Comparison of ENCODE assay signal across 16 mouse cellular contexts in the genomic region with DNA sequence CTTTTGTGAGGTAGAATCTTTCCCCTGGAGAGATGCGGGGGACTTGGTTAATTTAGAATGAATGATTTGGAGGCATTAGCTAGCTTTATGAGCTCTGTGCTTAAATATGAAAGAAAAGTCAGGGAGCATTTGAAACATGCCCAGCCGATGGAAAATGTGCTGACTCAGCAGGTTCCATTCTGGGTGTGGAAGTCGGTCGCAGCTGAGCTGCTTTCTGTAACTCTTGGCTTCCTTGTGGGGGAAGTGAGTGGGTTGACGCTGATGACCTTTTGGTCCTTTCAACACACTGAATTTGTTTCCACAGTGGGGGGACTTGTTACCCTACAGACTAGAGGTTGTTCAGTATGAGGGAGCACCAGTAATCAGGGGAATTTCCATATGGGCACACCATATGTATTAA. TPM values are rescaled to one million over a fixed set of nuclear protein-coding genes. Genes with fewer than 3 reads are reported as not detected.
DNase-seq lines count a peak whose midpoint lies in the region; ATAC-seq and TF ChIP-seq lines count a peak whose summit lies in the region.
"Had no signal": no experiment of that assay in that cellular context is flagged by ENCODE, and none has a peak within 500 bp of the region (broad histone marks: within the 10 kb centered on the region; RNA-seq: fewer than 3 reads in every experiment).

No protein-coding gene starts in this region.

- H3K36me3 ChIP-seq in hindbrain, postnatal 0 days (ENCODE audit: insufficient read depth, low read length) = no peaks in the 10 kb centered on the region
- no peaks in the 10 kb centered on the region for H3K36me3 ChIP-seq in hindbrain, embryonic 12.5 days
- H3K36me3 ChIP-seq: embryonic facial prominence, embryonic 13.5 days; forebrain, embryonic 15.5 days; limb, embryonic 12.5 days had no signal

- 45% methylated on average over 5 of the region's 5 CpGs for WGBS in hindbrain, postnatal 0 days
- 48% methylated on average over 5 of the region's 5 CpGs for WGBS in hindbrain, embryonic 12.5 days

- H3K27me3 ChIP-seq in hindbrain, postnatal 0 days (ENCODE audit: insufficient read depth, low read length) = no peaks in the 10 kb centered on the region
- H3K27me3 ChIP-seq in hindbrain, embryonic 12.5 days = no peaks in the 10 kb centered on the region
- H3K27me3 ChIP-seq: embryonic facial prominence, embryonic 13.5 days; forebrain, embryonic 15.5 days; limb, embryonic 12.5 days had no signal

- no peaks in the 10 kb centered on the region for H3K9me3 ChIP-seq in hindbrain, postnatal 0 days (ENCODE audit: low read length)
- 0 out of 2 replicates have a peak, but pooled peaks cover 3% of the 10 kb centered on the region for H3K9me3 ChIP-seq in hindbrain, embryonic 12.5 days (replicated peaks)
- H3K9me3 ChIP-seq: embryonic facial prominence, embryonic 13.5 days; forebrain, embryonic 15.5 days; limb, embryonic 12.5 days had no signal

- H3K9ac ChIP-seq in hindbrain, postnatal 0 days (replicated peaks; ENCODE audit: low read length) = no peak overlapping the region
- H3K9ac ChIP-seq in hindbrain, embryonic 12.5 days = no peak overlapping the region
- H3K9ac ChIP-seq: embryonic facial prominence, embryonic 13.5 days; forebrain, embryonic 15.5 days; limb, embryonic 12.5 days had no signal

- DNase-seq in hindbrain, postnatal 0 days (ENCODE audit: low spot score) = peak; percentile 11
- DNase-seq in CD4-positive helper T cell, adult 2 months (ENCODE audit: low read depth, low spot score) = peak; percentile 80
- no peak for DNase-seq in layer of hippocampus, postnatal 36 days
- DNase-seq in adrenal gland, adult 18-20 months (ENCODE audit: low spot score in 2 of 2) = no peak
- DNase-seq: cerebellum, adult 2 months; heart, postnatal 36 days; kidney, adult 8-10 months; thymus, adult 2 months had no signal

- H3K4me2 ChIP-seq in hindbrain, postnatal 0 days (ENCODE audit: low read depth, low read length) = no peak overlapping the region
- no peak overlapping the region for H3K4me2 ChIP-seq in hindbrain, embryonic 12.5 days (replicated peaks)
- H3K4me2 ChIP-seq: embryonic facial prominence, embryonic 13.5 days; forebrain, embryonic 15.5 days; limb, embryonic 12.5 days had no signal

- ATAC-seq in hindbrain, postnatal 0 days = no peak
- no peak for ATAC-seq in hindbrain, embryonic 12.5 days (ENCODE audit: low FRiP score)
- peak; percentile 20 for ATAC-seq in activated CD4-positive, CD25-positive, alpha-beta regulatory T cell, adult 4 months
- ATAC-seq in megakaryocyte, adult 5-6 weeks (ENCODE audit: poor library complexity, severe bottlenecking) = peak; percentile 73
- ATAC-seq: forebrain, embryonic 15.5 days had no signal

- no peak for TF ChIP-seq CTCF in hindbrain, postnatal 0 days (IDR thresholded peaks at IDR 0.05; ENCODE audit: low read depth)

- H3K4me3 ChIP-seq in hindbrain, postnatal 0 days (ENCODE audit: low read length) = no peak overlapping the region
- no peak overlapping the region for H3K4me3 ChIP-seq in hindbrain, embryonic 12.5 days
- H3K4me3 ChIP-seq: embryonic facial prominence, embryonic 13.5 days; forebrain, embryonic 15.5 days; limb, embryonic 12.5 days; myocyte had no signal

- H3K27ac ChIP-seq in hindbrain, postnatal 0 days = no peak overlapping the region
- no peak overlapping the region for H3K27ac ChIP-seq in hindbrain, embryonic 12.5 days
- H3K27ac ChIP-seq: embryonic facial prominence, embryonic 13.5 days; forebrain, embryonic 15.5 days; limb, embryonic 12.5 days had no signal

- no peaks in the 10 kb centered on the region for H3K4me1 ChIP-seq in hindbrain, postnatal 0 days (ENCODE audit: insufficient read depth, low read length)
- H3K4me1 ChIP-seq in hindbrain, embryonic 12.5 days = no peaks in the 10 kb centered on the region
- H3K4me1 ChIP-seq: forebrain, embryonic 15.5 days; limb, embryonic 12.5 days had no signal

RNA-seq across cellular contexts. Expression of gene Rhoh, which starts 22.3 kb away (rescaled TPM):
- total RNA-seq in hindbrain, postnatal 0 days (2014; rRNA removed) = 0.22 and 0.42 TPM in 2 replicates
- polyA plus RNA-seq in hindbrain, postnatal 0 days (2015; fragmentation: Nextera tagmentation; extraction: Ambion mirVana) = 0.39 and 0.45 TPM in 2 replicates
- polyA plus RNA-seq in hindbrain, embryonic 12.5 days (2016; fragmentation: Nextera tagmentation; extraction: Ambion mirVana) = 0.20 and 0.39 TPM in 2 replicates
- polyA plus RNA-seq in activated CD4-positive, CD25-positive, alpha-beta regulatory T cell, adult 4 months (2017; shearing (Covaris generic)) = 100 to 1,000 TPM; 233 to 235 TPM
- total RNA-seq in megakaryocyte, adult 5-6 weeks (2015) = 6.4 and 10.8 TPM in 2 replicates
- total RNA-seq in megakaryocyte, adult 5-6 weeks (2017) = 9.3 and 10.5 TPM in 2 replicates
- 1 to 10 TPM in 1 of 2 experiments, under 1 TPM in 1; 0.75 to 1.0 TPM for total RNA-seq in layer of hippocampus, postnatal 36 days (2021)
- under 1 TPM; 0.23 to 0.54 TPM for total RNA-seq in adrenal gland, adult 18-20 months (2021)

RNA-seq across cellular contexts. Expression of gene Chrna9, which starts 51.4 kb away (rescaled TPM):
- total RNA-seq in hindbrain, postnatal 0 days (2014; rRNA removed) = not detected in 2 replicates
- not detected in 2 replicates for polyA plus RNA-seq in hindbrain, postnatal 0 days (2015; fragmentation: Nextera tagmentation; extraction: Ambion mirVana)
- 0.18 and 0.19 TPM in 2 replicates for polyA plus RNA-seq in hindbrain, embryonic 12.5 days (2016; fragmentation: Nextera tagmentation; extraction: Ambion mirVana)
- polyA plus RNA-seq in activated CD4-positive, CD25-positive, alpha-beta regulatory T cell, adult 4 months (2017; shearing (Covaris generic)) = 1 to 10 TPM in 1 of 2 experiments, not detected in 1; 1.5 TPM
- not detected in 2 replicates for total RNA-seq in megakaryocyte, adult 5-6 weeks (2015)
- total RNA-seq in megakaryocyte, adult 5-6 weeks (2017) = not detected in 2 replicates
- not detected for total RNA-seq in layer of hippocampus, postnatal 36 days (2021)
- total RNA-seq in adrenal gland, adult 18-20 months (2021) = under 1 TPM; 0.46 to 0.80 TPM
- total RNA-seq: heart, postnatal 36 days had no signal
- polyA plus RNA-seq: cerebellum, adult 2 months; embryonic facial prominence, embryonic 13.5 days; forebrain, embryonic 15.5 days; gonadal fat pad, adult 2 months; myocyte had no signal

Comparison
In these comparisons a context has a peak if more than half of its experiments do, and no peak if none do; other contexts are left out.
1. ATAC-seq: peak in activated CD4-positive, CD25-positive, alpha-beta regulatory T cell, adult 4 months (single experiment) and megakaryocyte, adult 5-6 weeks (single experiment); none in hindbrain, postnatal 0 days (single experiment) and hindbrain, embryonic 12.5 days (single experiment).
2. DNase-seq: peak in hindbrain, postnatal 0 days (single experiment) and CD4-positive helper T cell, adult 2 months (single experiment); none in layer of hippocampus, postnatal 36 days (0 of 2) and adrenal gland, adult 18-20 months (0 of 2).